Mouse (Mus musculus) midbrain, embryonic 15.5 days (tissue): ENCODE measurements around the gene Vil1. TPM values are rescaled to one million over a fixed set of nuclear protein-coding genes. Genes with fewer than 3 reads are reported as not detected.
A peak's percentile ranks its signal among the peaks of the same experiment; 100 is the strongest.
"Not testable (repeated sequence)": the region's sequence is repeated elsewhere in the genome, so short reads cannot be mapped to it uniquely, and the experiment has no call there.

Source experiments
- ATAC-seq: fragments of 200-750 bp; cut with Nextera tagmentation; replicated peaks from 2 replicates; pipeline ENCODE4 v1.8.0; 2017; ENCODE audit warnings: moderate TSS enrichment
- H3K27ac ChIP-seq: fragments of 300-500 bp; sonication (generic); 2 replicates; pipeline ENCODE4 v1.5.1; 2015; ENCODE audit warnings: mild to moderate bottlenecking, inconsistent platforms
- H3K27me3 ChIP-seq: fragments of 300-500 bp; sonication (generic); replicated peaks from 2 replicates; pipeline ENCODE4 v1.6.1; 2015; ENCODE audit warnings: inconsistent platforms
- H3K36me3 ChIP-seq: fragments of 300-500 bp; sonication (generic); replicated peaks from 2 replicates; pipeline ENCODE4 v1.6.1; 2015; ENCODE audit warnings: inconsistent platforms
- H3K4me1 ChIP-seq: fragments of 300-500 bp; sonication (generic); 2 replicates; pipeline ENCODE4 v1.6.1; 2015; ENCODE audit warnings: inconsistent platforms
- H3K4me2 ChIP-seq: fragments of 300-500 bp; sonication (generic); 2 replicates; pipeline ENCODE4 v1.6.1; 2015; ENCODE audit warnings: inconsistent platforms, mild to moderate bottlenecking, moderate library complexity
- H3K4me3 ChIP-seq: fragments of 300-500 bp; sonication (generic); 2 replicates; pipeline ENCODE4 v1.5.1; 2015; ENCODE audit warnings: mild to moderate bottlenecking, inconsistent platforms
- H3K9ac ChIP-seq: fragments of 300-500 bp; sonication (generic); 2 replicates; pipeline ENCODE4 v1.6.1; 2015; ENCODE audit warnings: mild to moderate bottlenecking, inconsistent platforms
- H3K9me3 ChIP-seq: fragments of 300-500 bp; sonication (generic); 2 replicates; pipeline ENCODE4 v1.6.1; 2016; ENCODE audit warnings: inconsistent platforms
- WGBS: fragments of 180-500 bp; shearing (Covaris S2); methylation state at CpG from one replicate; pipeline ENCODE4 v1.1.7; 2015; ENCODE audit warnings: mixed read lengths; 5-methylcytosine and 5-hydroxymethylcytosine counted together
- polyA plus RNA-seq: library from polyadenylated mRNA; unstranded; fragments of >200 nt; fragmentation: Nextera tagmentation; extraction: Ambion mirVana; gene quantifications from 2 replicates; pipeline ENCODE4 v1.2.1, GENCODE M21; 2015

Gene Vil1
- polyA plus RNA-seq, 1 experiment from 2014 or later: 0.22 TPM

GRCm38 (mm10) chr1:74389831-74390286 is 19.3 kb upstream of the Vil1 start:
- Histone ChIP-seq H3K4me1 (peaks cover 31% of the 10 kb centered on the region), H3K4me3 (0 out of 2 replicates have a peak overlapping the region, but pooled peaks have one; percentile 7), H3K36me3 (0 out of 2 replicates have a peak, but pooled peaks cover 3% of the 10 kb centered on the region), H3K9ac (no peak overlapping the region), H3K27me3 (peaks cover 14% of the 10 kb centered on the region), H3K4me2 (peak overlapping the region; percentile 28), H3K27ac (no peak overlapping the region), H3K9me3 (no peaks in the 10 kb centered on the region)
- 5% methylated on average over 29 of the region's 29 CpGs for WGBS
- ATAC-seq: no peak

- Histone ChIP-seq H3K4me1 (peaks cover 31% of the 10 kb centered on the region), H3K4me3 (0 out of 2 replicates have a peak overlapping the region, but pooled peaks have one; percentile 7), H3K9ac (no peak overlapping the region), H3K27me3 (peaks cover 14% of the 10 kb centered on the region), H3K27ac (no peak overlapping the region), H3K4me2 (peak overlapping the region; percentile 28), H3K9me3 (no peaks in the 10 kb centered on the region), H3K36me3 (0 out of 2 replicates have a peak, but pooled peaks cover 4% of the 10 kb centered on the region)
- 8% methylated on average over 21 of the region's 21 CpGs for WGBS
- no peak for ATAC-seq
These were observed 18.8 kb upstream of the Vil1 start for GRCm38 (mm10) chr1:74390287-74390906.

- WGBS: 3% methylated on average over 51 of the region's 51 CpGs
- peak within 1 kb of the TSS; percentile 96 for H3K4me2 ChIP-seq
- H3K4me1 ChIP-seq: peaks cover 31% of the 10 kb centered on the region
- H3K9ac ChIP-seq: peak within 1 kb of the TSS; percentile 74
- H3K36me3 ChIP-seq: 0 out of 2 replicates have a peak, but pooled peaks cover 4% of the 10 kb centered on the region
- peak within 1 kb of the TSS; percentile 80 for H3K27ac ChIP-seq
- peaks cover 14% of the 10 kb centered on the region for H3K27me3 ChIP-seq
- peak within 1 kb of the TSS; percentile 95 for H3K4me3 ChIP-seq
- ATAC-seq: peak; percentile 75
- no peaks in the 10 kb centered on the region for H3K9me3 ChIP-seq
These were observed 18.0 kb upstream of the Vil1 start, which contains the start of gene Ctdsp1 for GRCm38 (mm10) chr1:74390924-74391748. Ctdsp1 (plus strand) TSS chr1:74391509.

GRCm38 (mm10) chr1:74391844-74392441 is 17.2 kb upstream of the Vil1 start:
- peak; percentile 43 for ATAC-seq
- peak overlapping the region; percentile 74 for H3K9ac ChIP-seq
- no peaks in the 10 kb centered on the region for H3K9me3 ChIP-seq
- H3K4me1 ChIP-seq: peaks cover 28% of the 10 kb centered on the region
- 0 out of 2 replicates have a peak, but pooled peaks cover 4% of the 10 kb centered on the region for H3K36me3 ChIP-seq
- H3K4me3 ChIP-seq: peak overlapping the region; percentile 95
- under 1% methylated on average over 53 of the region's 63 CpGs for WGBS
- peaks cover 14% of the 10 kb centered on the region for H3K27me3 ChIP-seq
- peak overlapping the region; percentile 96 for H3K4me2 ChIP-seq
- peak overlapping the region; percentile 80 for H3K27ac ChIP-seq

- Histone ChIP-seq H3K4me1 (peaks cover 28% of the 10 kb centered on the region), H3K9ac (peak overlapping the region; percentile 74), H3K36me3 (0 out of 2 replicates have a peak, but pooled peaks cover 4% of the 10 kb centered on the region), H3K27me3 (peaks cover 14% of the 10 kb centered on the region), H3K4me3 (peak overlapping the region; percentile 95), H3K4me2 (peak overlapping the region; percentile 96), H3K27ac (peak overlapping the region; percentile 80; the same call in 1 of the 2 replicates), H3K9me3 (no peaks in the 10 kb centered on the region)
- peak; percentile 38 for ATAC-seq
- 3% methylated on average over 16 of the region's 16 CpGs for WGBS
These were observed 16.7 kb upstream of the Vil1 start for GRCm38 (mm10) chr1:74392446-74392994.

- H3K27me3 ChIP-seq: peaks cover 14% of the 10 kb centered on the region
- no peak for ATAC-seq
- WGBS: 39% methylated on average over 7 of the region's 7 CpGs
- H3K36me3 ChIP-seq: 0 out of 2 replicates have a peak, but pooled peaks cover 4% of the 10 kb centered on the region
- H3K9ac ChIP-seq: no peak overlapping the region; the same call in 1 of the 2 replicates
- H3K9me3 ChIP-seq: no peaks in the 10 kb centered on the region
- H3K27ac ChIP-seq: no peak overlapping the region
- peak overlapping the region; percentile 96 for H3K4me2 ChIP-seq
- H3K4me1 ChIP-seq: peaks cover 31% of the 10 kb centered on the region
- H3K4me3 ChIP-seq: peak overlapping the region; percentile 95
These were observed 16.2 kb upstream of the Vil1 start for GRCm38 (mm10) chr1:74393010-74393409.

GRCm38 (mm10) chr1:74393697-74394096 is 15.5 kb upstream of the Vil1 start:
- no peak overlapping the region for H3K4me2 ChIP-seq
- WGBS: 92% methylated on average over 9 of the region's 9 CpGs

GRCm38 (mm10) chr1:74394311-74394710 is 14.9 kb upstream of the Vil1 start:
- Histone ChIP-seq H3K9me3 (no peaks in the 10 kb centered on the region), H3K27me3 (peaks cover 8% of the 10 kb centered on the region), H3K4me1 (peaks cover 31% of the 10 kb centered on the region), H3K4me2 (no peak overlapping the region), H3K36me3 (0 out of 2 replicates have a peak, but pooled peaks cover 4% of the 10 kb centered on the region), H3K27ac (no peak overlapping the region), H3K9ac (no peak overlapping the region), H3K4me3 (no peak overlapping the region)
- WGBS: 95% methylated on average over 9 of the region's 9 CpGs
- ATAC-seq: no peak

More at GRCm38 (mm10) chr1:74393697-74394096, 15.5 kb upstream of the Vil1 start:
- no peaks in the 10 kb centered on the region for H3K9me3 ChIP-seq
- 0 out of 2 replicates have a peak, but pooled peaks cover 4% of the 10 kb centered on the region for H3K36me3 ChIP-seq
- no peak overlapping the region for H3K4me3 ChIP-seq
- peaks cover 10% of the 10 kb centered on the region for H3K27me3 ChIP-seq
- ATAC-seq: no peak
- no peak overlapping the region for H3K9ac ChIP-seq
- peaks cover 31% of the 10 kb centered on the region for H3K4me1 ChIP-seq
- no peak overlapping the region for H3K27ac ChIP-seq

- Histone ChIP-seq H3K27ac (no peak overlapping the region), H3K4me2 (no peak overlapping the region), H3K4me3 (no peak overlapping the region), H3K9ac (no peak overlapping the region), H3K27me3 (peaks cover 3% of the 10 kb centered on the region), H3K4me1 (peaks cover 31% of the 10 kb centered on the region), H3K36me3 (0 out of 2 replicates have a peak, but pooled peaks cover 4% of the 10 kb centered on the region), H3K9me3 (no peaks in the 10 kb centered on the region)
- WGBS: 91% methylated on average over 15 of the region's 15 CpGs
- ATAC-seq: no peak
These were observed 14.3 kb upstream of the Vil1 start for GRCm38 (mm10) chr1:74394858-74395257.

GRCm38 (mm10) chr1:74395290-74395689 is 13.9 kb upstream of the Vil1 start:
- Histone ChIP-seq H3K27ac (no peak overlapping the region), H3K36me3 (0 out of 2 replicates have a peak, but pooled peaks cover 4% of the 10 kb centered on the region), H3K27me3 (peaks cover 3% of the 10 kb centered on the region; the same call in 1 of the 2 replicates), H3K4me2 (no peak overlapping the region), H3K9ac (no peak overlapping the region), H3K4me1 (peaks cover 27% of the 10 kb centered on the region), H3K9me3 (no peaks in the 10 kb centered on the region), H3K4me3 (no peak overlapping the region)
- no peak for ATAC-seq
- 87% methylated on average over 13 of the region's 13 CpGs for WGBS

- not testable (repeated sequence) for H3K36me3 ChIP-seq, ATAC-seq, H3K9ac ChIP-seq, H3K9me3 ChIP-seq, H3K27me3 ChIP-seq
- 10% methylated on average over 12 of the region's 12 CpGs for WGBS
- H3K4me3 ChIP-seq: peak overlapping the region; percentile 52
- H3K4me2 ChIP-seq: peak overlapping the region; percentile 92
- 0 out of 2 replicates have a peak overlapping the region, but pooled peaks have one; percentile 65 for H3K27ac ChIP-seq
- peaks cover 22% of the 10 kb centered on the region for H3K4me1 ChIP-seq
These were observed 12.5 kb upstream of the Vil1 start for GRCm38 (mm10) chr1:74396456-74397222.
